In the genomic region with DNA sequence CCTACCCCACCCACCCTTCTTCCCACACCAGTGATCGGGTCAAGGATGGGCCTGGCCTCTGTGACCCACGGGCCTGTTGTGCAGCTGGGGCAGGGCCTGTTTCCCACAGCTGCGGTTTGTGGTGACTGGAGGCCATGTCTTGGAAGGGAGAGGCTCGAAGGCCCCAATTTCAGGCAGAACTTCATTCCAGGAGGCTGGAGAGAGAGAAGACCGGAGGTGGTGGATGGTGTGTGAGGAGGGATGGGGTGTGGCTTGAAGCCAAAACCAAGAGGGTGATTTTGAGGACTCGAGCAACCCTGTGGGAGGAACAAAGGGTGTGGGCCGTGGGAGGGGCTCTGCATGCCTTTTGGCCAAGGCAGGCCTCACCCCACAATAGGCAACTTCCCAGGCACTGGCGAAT, we compare ENCODE assay signal across 12 mouse cellular contexts.
DNase-seq lines count a peak whose midpoint lies in the region; ATAC-seq lines count a peak whose summit lies in the region.
"Had no signal": no experiment of that assay in that cellular context is flagged by ENCODE, and none has a peak within 500 bp of the region (broad histone marks: within the 10 kb centered on the region; RNA-seq: fewer than 3 reads in every experiment).

No protein-coding gene starts in this region.

- H3K27ac ChIP-seq in lung, embryonic 15.5 days, result peak overlapping the region; percentile 52
- H3K27ac ChIP-seq: hindbrain, embryonic 14.5 days had no signal

- no peaks in the 10 kb centered on the region for H3K36me3 ChIP-seq in lung, embryonic 15.5 days
- H3K36me3 ChIP-seq in splenic B cell, adult 2 months (ENCODE audit: control insufficient read depth, insufficient read depth, low read length, poor library complexity, severe bottlenecking), result no peaks in the 10 kb centered on the region

- H3K27me3 ChIP-seq in lung, embryonic 15.5 days, result no peaks in the 10 kb centered on the region
- no peaks in the 10 kb centered on the region; the same call in 1 of the 2 replicates for H3K27me3 ChIP-seq in splenic B cell, adult 2 months (ENCODE audit: control insufficient read depth, insufficient read depth, low read length, poor library complexity, severe bottlenecking)

- intact Hi-C loops in left cerebral cortex, postnatal 4 days (cut with DNase I), result no loop called here

- H3K9me3 ChIP-seq in lung, embryonic 15.5 days, result no peaks in the 10 kb centered on the region

- WGBS in lung, embryonic 15.5 days, result 32% methylated on average over 8 of the region's 8 CpGs

- no peak overlapping the region for H3K4me2 ChIP-seq in lung, embryonic 15.5 days
- H3K4me2 ChIP-seq: hindbrain, embryonic 14.5 days had no signal

- H3K9ac ChIP-seq in lung, embryonic 15.5 days, result no peak overlapping the region
- H3K9ac ChIP-seq: hindbrain, embryonic 14.5 days had no signal

- no peak overlapping the region for H3K4me3 ChIP-seq in lung, embryonic 15.5 days

- DNase-seq in spleen, postnatal 36 days (ENCODE audit: low spot score in 2 of 2), result peak; percentile 51 to 54
- DNase-seq in spleen, postnatal 14 days (ENCODE audit: low spot score in 2 of 2), result no peak
- peak; percentile 19 for DNase-seq in splenic B cell, adult 2 months (ENCODE audit: low read depth, low spot score)
- DNase-seq in MN1 (ENCODE audit: low spot score), result no peak
- no peak for DNase-seq in left cerebral cortex, postnatal 4 days
- DNase-seq: adrenal gland, postnatal 25 days; cerebellum, adult 9-11 months; kidney, postnatal 10 days had no signal

- peak; percentile 65 for ATAC-seq in common myeloid progenitor, adult 5-6 weeks (replicated peaks; ENCODE audit: low read depth, poor library complexity, severe bottlenecking)
- ATAC-seq in lung, embryonic 15.5 days (ENCODE audit: borderline replicate concordance, extremely low read depth, low FRiP score, low TSS enrichment), result peak; percentile 72
- ATAC-seq in CD4-positive, CD25-positive, alpha-beta regulatory T cell, adult 4 months, result no peak

- H3K4me1 ChIP-seq in lung, embryonic 15.5 days, result peaks cover 40% of the 10 kb centered on the region

Comparison
In these comparisons a context has a peak if more than half of its experiments do, and no peak if none do; other contexts are left out.
1. DNase-seq: peak in spleen, postnatal 36 days (2 of 2) and splenic B cell, adult 2 months (single experiment); none in spleen, postnatal 14 days (0 of 2), MN1 (single experiment) and left cerebral cortex, postnatal 4 days (single experiment).